Mouse (Mus musculus): ENCODE results near the gene Cln6. TPM values are rescaled to one million over a fixed set of nuclear protein-coding genes. Genes with fewer than 3 reads are reported as not detected.
A peak's percentile ranks its signal among the peaks of the same experiment; 100 is the strongest.

The Cln6 gene
- polyA plus RNA-seq, 1 experiment: 25.9 TPM

DNA sequence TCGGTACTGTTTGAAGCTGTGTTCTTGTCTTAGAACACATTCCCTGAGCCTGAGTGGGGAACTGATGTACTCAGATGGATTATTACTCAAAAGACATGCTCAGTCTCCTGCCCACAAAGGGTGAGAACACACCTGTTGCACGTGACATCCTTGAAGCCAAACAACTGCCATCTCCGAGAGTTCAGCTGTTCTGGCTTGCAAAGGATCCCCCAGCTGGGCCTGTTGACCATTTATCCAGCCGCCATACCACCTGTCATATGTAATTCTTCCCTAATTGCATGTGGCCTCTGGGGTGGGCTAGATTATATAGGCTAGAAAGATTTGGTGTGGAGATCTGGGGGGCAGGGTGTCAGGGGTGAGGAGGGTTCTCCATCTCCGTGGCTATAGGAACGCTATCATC is 17.8 kb upstream of the Cln6 start:
- no peaks in the 10 kb centered on the region for H3K27me3 ChIP-seq (ENCODE audit: control insufficient read depth, insufficient read depth, insufficient read length)
- no peaks in the 10 kb centered on the region for H3K36me3 ChIP-seq (ENCODE audit: control insufficient read depth, insufficient read depth)
- no peaks in the 10 kb centered on the region for H3K79me2 ChIP-seq (ENCODE audit: control insufficient read depth, insufficient read depth)
- H3K4me3 ChIP-seq: no peak overlapping the region
- TF ChIP-seq CEBPB (IDR thresholded peaks at IDR 0.05; ENCODE audit: insufficient read depth, poor library complexity, severe bottlenecking): no peak
- TF ChIP-seq MYOD1 (IDR thresholded peaks at IDR 0.05; ENCODE audit: control insufficient read depth in 1 of 3, insufficient read length in 2 of 3, low read depth in 2 of 3): peak; percentile 87 to 99 (median 94)
- TF ChIP-seq TCF3 (IDR thresholded peaks at IDR 0.05; ENCODE audit: insufficient read length, low read depth): peak; percentile 82
- TF ChIP-seq MYOG (IDR thresholded peaks at IDR 0.05; ENCODE audit: control insufficient read depth in 1 of 3, insufficient read depth in 1 of 3, insufficient read length in 2 of 3, low read depth in 2 of 3): peak; percentile 73 to 97 (median 87)
- peak; percentile 90 for TF ChIP-seq TCF12 (IDR thresholded peaks at IDR 0.05; ENCODE audit: insufficient read depth, poor library complexity, severe bottlenecking)
- no peak overlapping the region for H3K4me2 ChIP-seq (ENCODE audit: low read depth)
- no peak overlapping the region for H3ac ChIP-seq (ENCODE audit: control insufficient read depth, insufficient read length)

DNA sequence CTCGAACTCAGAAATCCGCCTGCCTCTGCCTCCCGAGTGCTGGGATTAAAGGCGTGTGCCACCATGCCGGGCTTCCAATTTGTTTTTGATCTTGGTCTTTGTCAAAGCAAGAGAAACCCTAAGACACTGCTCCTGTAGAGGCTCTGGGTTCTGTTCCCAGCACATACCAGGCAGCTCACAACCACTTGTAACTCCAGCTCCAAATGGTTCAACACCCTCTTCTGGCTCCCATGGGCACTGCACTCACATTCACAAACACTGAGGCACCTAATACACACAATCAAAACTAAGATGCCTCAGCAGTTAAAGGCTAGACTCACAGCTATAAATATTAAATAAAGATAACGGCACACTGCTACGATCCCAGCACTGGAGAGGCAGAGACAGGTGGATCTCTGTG is 16.8 kb upstream of the Cln6 start:
- Histone ChIP-seq H3K27me3 (ENCODE audit: control insufficient read depth, insufficient read depth, insufficient read length) (no peaks in the 10 kb centered on the region), H3ac (ENCODE audit: control insufficient read depth, insufficient read length) (no peak overlapping the region), H3K79me2 (ENCODE audit: control insufficient read depth, insufficient read depth) (no peaks in the 10 kb centered on the region), H3K36me3 (ENCODE audit: control insufficient read depth, insufficient read depth) (no peaks in the 10 kb centered on the region), H3K4me2 (ENCODE audit: low read depth) (no peak overlapping the region), H3K4me3 (no peak overlapping the region)
- no peak for TF ChIP-seq CEBPB (IDR thresholded peaks at IDR 0.05; ENCODE audit: insufficient read depth, poor library complexity, severe bottlenecking)
- no peak for TF ChIP-seq E2F4 (IDR thresholded peaks at IDR 0.05; ENCODE audit: insufficient read depth)
- TF ChIP-seq POLR2A (IDR thresholded peaks at IDR 0.05; ENCODE audit: insufficient read length, low read depth): no peak
- TF ChIP-seq REST (IDR thresholded peaks at IDR 0.05; ENCODE audit: insufficient read depth, insufficient read length): no peak
- no peak for TF ChIP-seq MYOG (IDR thresholded peaks at IDR 0.05; ENCODE audit: control insufficient read depth in 1 of 3, insufficient read depth in 1 of 3, insufficient read length in 2 of 3, low read depth in 2 of 3)
- TF ChIP-seq MYOD1 (IDR thresholded peaks at IDR 0.05; ENCODE audit: control insufficient read depth in 1 of 3, insufficient read length in 2 of 3, low read depth in 2 of 3): no peak
- TF ChIP-seq TCF3 (IDR thresholded peaks at IDR 0.05; ENCODE audit: insufficient read length, low read depth): no peak
- no peak for TF ChIP-seq MAX (IDR thresholded peaks at IDR 0.05; ENCODE audit: low read depth)
- TF ChIP-seq TCF12 (IDR thresholded peaks at IDR 0.05; ENCODE audit: insufficient read depth, poor library complexity, severe bottlenecking): no peak
- no peak for TF ChIP-seq SRF (IDR thresholded peaks at IDR 0.05; ENCODE audit: control insufficient read depth, insufficient read length, low read depth)
- no peak for TF ChIP-seq USF1 (IDR thresholded peaks at IDR 0.05; ENCODE audit: low read depth)
- no peak for TF ChIP-seq POLR2AphosphoS2 (IDR thresholded peaks at IDR 0.05; ENCODE audit: insufficient read length, low read depth)

DNA sequence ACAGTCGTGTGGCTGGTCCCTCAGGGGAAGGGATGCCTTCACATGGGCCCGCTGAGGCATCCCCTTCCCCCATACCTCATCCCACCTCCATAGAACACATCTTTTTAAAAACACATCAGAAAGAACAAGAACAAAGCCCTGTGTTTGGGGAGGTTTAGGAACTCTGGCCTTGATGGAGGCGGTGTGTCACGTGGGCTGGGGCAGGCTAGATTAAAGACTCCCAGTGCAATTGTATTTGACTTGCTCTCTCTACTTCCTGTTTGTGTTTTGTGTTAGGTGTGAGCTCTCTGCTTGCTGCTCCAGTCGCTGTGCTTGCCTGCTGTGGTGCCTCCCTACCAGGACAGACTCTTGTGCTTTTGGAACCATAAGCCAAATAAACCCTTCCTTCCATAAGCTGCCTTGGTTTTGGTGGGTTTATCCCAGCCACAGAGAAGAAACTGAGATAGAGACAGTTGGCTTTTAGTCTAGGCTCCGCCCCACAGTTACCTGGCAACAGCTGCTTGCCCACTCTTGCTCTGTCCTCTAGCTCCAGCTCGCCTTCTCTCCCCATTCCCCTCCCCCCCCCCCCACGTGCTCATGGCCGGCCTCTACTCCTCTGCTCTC is 12.7 kb upstream of the Cln6 start:
- H3K4me2 ChIP-seq (ENCODE audit: low read depth): no peak overlapping the region
- no peak overlapping the region for H3K4me3 ChIP-seq
- no peak overlapping the region for H3ac ChIP-seq (ENCODE audit: control insufficient read depth, insufficient read length)
- H3K36me3 ChIP-seq (ENCODE audit: control insufficient read depth, insufficient read depth): no peaks in the 10 kb centered on the region
- H3K79me2 ChIP-seq (ENCODE audit: control insufficient read depth, insufficient read depth): no peaks in the 10 kb centered on the region
- no peaks in the 10 kb centered on the region for H3K27me3 ChIP-seq (ENCODE audit: control insufficient read depth, insufficient read depth, insufficient read length)
- TF ChIP-seq REST (IDR thresholded peaks at IDR 0.05; ENCODE audit: insufficient read depth, insufficient read length) (no peak), CEBPB (IDR thresholded peaks at IDR 0.05; ENCODE audit: insufficient read depth, poor library complexity, severe bottlenecking) (no peak), SRF (IDR thresholded peaks at IDR 0.05; ENCODE audit: control insufficient read depth, insufficient read length, low read depth) (no peak), TCF3 (IDR thresholded peaks at IDR 0.05; ENCODE audit: insufficient read length, low read depth) (no peak), POLR2A (IDR thresholded peaks at IDR 0.05; ENCODE audit: insufficient read length, low read depth) (no peak)

DNA sequence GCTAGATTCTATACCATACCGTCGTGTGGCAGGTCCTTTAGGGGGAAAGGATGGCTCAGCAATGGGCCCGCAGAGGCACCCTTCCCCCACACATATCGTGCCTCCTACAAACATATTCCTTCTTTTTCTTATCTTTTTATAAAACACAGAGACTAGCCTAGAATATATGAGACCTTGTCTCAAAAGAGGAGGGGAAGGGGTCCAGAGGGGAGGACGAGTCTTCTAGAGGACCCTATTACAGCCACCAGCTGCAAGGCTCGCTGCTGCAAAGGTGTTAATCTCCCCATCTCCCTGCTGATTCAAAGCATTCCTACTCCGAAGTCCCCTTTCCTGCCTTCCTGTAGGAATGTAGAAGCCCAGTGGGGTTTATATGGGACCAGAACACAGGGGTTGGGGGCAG is 12.1 kb upstream of the Cln6 start:
- TF ChIP-seq CEBPB (IDR thresholded peaks at IDR 0.05; ENCODE audit: insufficient read depth, poor library complexity, severe bottlenecking): no peak
- TF ChIP-seq SRF (IDR thresholded peaks at IDR 0.05; ENCODE audit: control insufficient read depth, insufficient read length, low read depth): no peak
- TF ChIP-seq POLR2AphosphoS2 (IDR thresholded peaks at IDR 0.05; ENCODE audit: insufficient read length, low read depth): no peak
- TF ChIP-seq REST (IDR thresholded peaks at IDR 0.05; ENCODE audit: insufficient read depth, insufficient read length): no peak
- TF ChIP-seq POLR2A (IDR thresholded peaks at IDR 0.05; ENCODE audit: insufficient read length, low read depth): no peak
- no peak for TF ChIP-seq TCF12 (IDR thresholded peaks at IDR 0.05; ENCODE audit: insufficient read depth, poor library complexity, severe bottlenecking)
- TF ChIP-seq MAX (IDR thresholded peaks at IDR 0.05; ENCODE audit: low read depth): no peak
- TF ChIP-seq E2F4 (IDR thresholded peaks at IDR 0.05; ENCODE audit: insufficient read depth): no peak
- no peak for TF ChIP-seq MYOD1 (IDR thresholded peaks at IDR 0.05; ENCODE audit: control insufficient read depth in 1 of 3, insufficient read length in 2 of 3, low read depth in 2 of 3)
- TF ChIP-seq TCF3 (IDR thresholded peaks at IDR 0.05; ENCODE audit: insufficient read length, low read depth): no peak
- TF ChIP-seq MYOG (IDR thresholded peaks at IDR 0.05; ENCODE audit: control insufficient read depth in 1 of 3, insufficient read depth in 1 of 3, insufficient read length in 2 of 3, low read depth in 2 of 3): no peak
- TF ChIP-seq USF1 (IDR thresholded peaks at IDR 0.05; ENCODE audit: low read depth): no peak
- Histone ChIP-seq H3K4me3 (no peak overlapping the region), H3K27me3 (ENCODE audit: control insufficient read depth, insufficient read depth, insufficient read length) (no peaks in the 10 kb centered on the region), H3K36me3 (ENCODE audit: control insufficient read depth, insufficient read depth) (no peaks in the 10 kb centered on the region), H3ac (ENCODE audit: control insufficient read depth, insufficient read length) (no peak overlapping the region), H3K4me2 (ENCODE audit: low read depth) (no peak overlapping the region), H3K79me2 (ENCODE audit: control insufficient read depth, insufficient read depth) (no peaks in the 10 kb centered on the region)

All from myocyte (in vitro differentiated cells).